Mouse (Mus musculus): ENCODE measurements around the gene Fam72a. TPM values are rescaled to one million over a fixed set of nuclear protein-coding genes. Genes with fewer than 3 reads are reported as not detected.
"Not testable (repeated sequence)": the region's sequence is repeated elsewhere in the genome, so short reads cannot be mapped to it uniquely, and the experiment has no call there.

Gene Fam72a
- polyA plus RNA-seq, 1 experiment from 2014 or later: 1.7 TPM

DNA sequence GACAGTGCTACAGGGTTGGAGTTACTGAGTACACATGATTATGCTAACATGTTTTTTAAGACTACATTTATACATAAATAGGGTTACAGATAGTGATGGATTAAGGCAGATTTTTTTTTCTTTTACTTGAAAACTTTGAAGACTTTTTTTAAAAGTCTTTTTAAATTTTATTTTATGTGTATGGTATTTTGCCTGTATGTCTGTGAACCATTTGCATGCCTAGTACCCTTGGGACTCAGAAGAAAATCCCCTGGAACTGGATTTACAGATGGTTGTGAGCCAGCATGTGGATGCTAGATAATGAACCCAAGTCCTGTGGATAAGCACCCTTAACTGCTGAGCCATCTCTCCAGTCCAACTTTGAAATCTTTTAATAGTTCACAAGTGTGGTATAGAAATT lies 25.7 kb downstream of the Fam72a start:
- no peaks in the 10 kb centered on the region for H3K36me3 ChIP-seq (ENCODE audit: insufficient read depth, low read length)
- H3K4me3 ChIP-seq (replicated peaks; ENCODE audit: low read depth, low read length): no peak overlapping the region
- no peaks in the 10 kb centered on the region for H3K27me3 ChIP-seq (ENCODE audit: insufficient read depth, low read length)
- no peak overlapping the region for H3K9ac ChIP-seq (ENCODE audit: low read depth, low read length)
- H3K4me2 ChIP-seq (ENCODE audit: low read length): no peak overlapping the region
- ATAC-seq (replicated peaks; ENCODE audit: low FRiP score, low read depth) (no peak), DNase-seq (ENCODE audit: low spot score) (no peak)
- no peaks in the 10 kb centered on the region for H3K9me3 ChIP-seq (replicated peaks; ENCODE audit: low read length)
- H3K4me1 ChIP-seq (replicated peaks; ENCODE audit: insufficient read depth, low read length): no peaks in the 10 kb centered on the region
- TF ChIP-seq CTCF (IDR thresholded peaks at IDR 0.05; ENCODE audit: low read depth): no peak
- H3K27ac ChIP-seq: no peak overlapping the region

GRCm38 (mm10) chr1:131555042-131555812 lies 27.5 kb downstream of the Fam72a start:
- Histone ChIP-seq H3K27ac (no peak overlapping the region), H3K9me3 (replicated peaks; ENCODE audit: low read length) (no peaks in the 10 kb centered on the region), H3K9ac (ENCODE audit: low read depth, low read length) (no peak overlapping the region), H3K27me3 (ENCODE audit: insufficient read depth, low read length) (no peaks in the 10 kb centered on the region), H3K4me1 (replicated peaks; ENCODE audit: insufficient read depth, low read length) (no peaks in the 10 kb centered on the region), H3K4me3 (replicated peaks; ENCODE audit: low read depth, low read length) (no peak overlapping the region), H3K4me2 (ENCODE audit: low read length) (peak overlapping the region; percentile 27; the same call in 1 of the 2 replicates), H3K36me3 (ENCODE audit: insufficient read depth, low read length) (no peaks in the 10 kb centered on the region)
- 8% methylated on average over 13 of the region's 13 CpGs for WGBS
- DNase-seq (ENCODE audit: low spot score): peak; percentile 95
- ATAC-seq (replicated peaks; ENCODE audit: low FRiP score, low read depth): peak; percentile 85
- peak; percentile 96 for TF ChIP-seq CTCF (IDR thresholded peaks at IDR 0.05; ENCODE audit: low read depth)

- Histone ChIP-seq H3K27me3 (ENCODE audit: insufficient read depth, low read length) (no peaks in the 10 kb centered on the region), H3K4me3 (replicated peaks; ENCODE audit: low read depth, low read length) (no peak overlapping the region), H3K36me3 (ENCODE audit: insufficient read depth, low read length) (no peaks in the 10 kb centered on the region), H3K4me2 (ENCODE audit: low read length) (no peak overlapping the region), H3K27ac (no peak overlapping the region), H3K9me3 (replicated peaks; ENCODE audit: low read length) (no peaks in the 10 kb centered on the region), H3K9ac (ENCODE audit: low read depth, low read length) (no peak overlapping the region), H3K4me1 (replicated peaks; ENCODE audit: insufficient read depth, low read length) (no peaks in the 10 kb centered on the region)
- no peak for TF ChIP-seq CTCF (IDR thresholded peaks at IDR 0.05; ENCODE audit: low read depth)
- no peak for DNase-seq (ENCODE audit: low spot score)
- ATAC-seq (replicated peaks; ENCODE audit: low FRiP score, low read depth): no peak
Observed at GRCm38 (mm10) chr1:131560500-131560899, 32.8 kb downstream of the Fam72a start.

- no peaks in the 10 kb centered on the region for H3K4me1 ChIP-seq (replicated peaks; ENCODE audit: insufficient read depth, low read length)
- H3K36me3 ChIP-seq (ENCODE audit: insufficient read depth, low read length): no peaks in the 10 kb centered on the region
- ATAC-seq (replicated peaks; ENCODE audit: low FRiP score, low read depth) (no peak), DNase-seq (ENCODE audit: low spot score) (no peak)
- H3K9ac ChIP-seq (ENCODE audit: low read depth, low read length): no peak overlapping the region
- WGBS: 92% methylated on average over 2 of the region's 2 CpGs
- H3K27me3 ChIP-seq (ENCODE audit: insufficient read depth, low read length): no peaks in the 10 kb centered on the region
- H3K4me2 ChIP-seq (ENCODE audit: low read length): no peak overlapping the region
- TF ChIP-seq CTCF (IDR thresholded peaks at IDR 0.05; ENCODE audit: low read depth): no peak
- no peaks in the 10 kb centered on the region for H3K9me3 ChIP-seq (replicated peaks; ENCODE audit: low read length)
- no peak overlapping the region for H3K4me3 ChIP-seq (replicated peaks; ENCODE audit: low read depth, low read length)
- H3K27ac ChIP-seq: no peak overlapping the region
Observed at GRCm38 (mm10) chr1:131562081-131562480, 34.4 kb downstream of the Fam72a start.

- not testable (repeated sequence) for H3K9me3 ChIP-seq (replicated peaks; ENCODE audit: low read length); H3K27me3 ChIP-seq (ENCODE audit: insufficient read depth, low read length); H3K9ac ChIP-seq (ENCODE audit: low read depth, low read length); H3K27ac ChIP-seq; ATAC-seq (replicated peaks; ENCODE audit: low FRiP score, low read depth); DNase-seq (ENCODE audit: low spot score); H3K4me1 ChIP-seq (replicated peaks; ENCODE audit: insufficient read depth, low read length); H3K4me2 ChIP-seq (ENCODE audit: low read length); H3K4me3 ChIP-seq (replicated peaks; ENCODE audit: low read depth, low read length); H3K36me3 ChIP-seq (ENCODE audit: insufficient read depth, low read length)
- 51% methylated on average over 11 of the region's 11 CpGs for WGBS
- TF ChIP-seq CTCF (IDR thresholded peaks at IDR 0.05; ENCODE audit: low read depth): peak; percentile 25; the same call in 1 of the 2 replicates
Observed at GRCm38 (mm10) chr1:131566056-131566455, 38.4 kb downstream of the Fam72a start.

DNA sequence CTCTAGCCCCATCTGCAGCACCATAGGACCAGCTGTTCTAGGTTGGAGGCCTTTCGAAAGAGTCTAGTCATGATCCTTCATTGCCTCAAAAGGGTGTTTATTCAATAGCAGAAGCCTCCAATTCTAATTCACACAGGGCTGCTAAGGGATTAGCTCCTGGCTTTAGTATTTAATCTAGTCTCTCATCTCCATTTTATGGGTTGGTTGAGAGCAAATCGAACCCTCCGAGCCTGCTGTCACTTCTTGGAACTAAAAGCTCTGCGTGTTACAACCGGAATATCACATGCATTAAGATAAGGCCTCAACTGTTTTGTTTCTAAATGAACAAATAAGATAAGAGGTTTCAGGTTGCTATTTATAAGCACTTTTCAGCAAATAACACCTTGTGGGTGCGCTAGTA lies 42.0 kb downstream of the Fam72a start:
- H3K4me1 ChIP-seq (replicated peaks; ENCODE audit: insufficient read depth, low read length): no peaks in the 10 kb centered on the region
- WGBS: 85% methylated on average over 6 of the region's 6 CpGs
- no peak overlapping the region for H3K4me3 ChIP-seq (replicated peaks; ENCODE audit: low read depth, low read length)
- no peaks in the 10 kb centered on the region for H3K9me3 ChIP-seq (replicated peaks; ENCODE audit: low read length)
- no peak for ATAC-seq (replicated peaks; ENCODE audit: low FRiP score, low read depth)
- no peak overlapping the region for H3K4me2 ChIP-seq (ENCODE audit: low read length)
- no peak overlapping the region for H3K27ac ChIP-seq
- no peak overlapping the region for H3K9ac ChIP-seq (ENCODE audit: low read depth, low read length)
- H3K27me3 ChIP-seq (ENCODE audit: insufficient read depth, low read length): no peaks in the 10 kb centered on the region
- no peak for TF ChIP-seq CTCF (IDR thresholded peaks at IDR 0.05; ENCODE audit: low read depth)
- H3K36me3 ChIP-seq (ENCODE audit: insufficient read depth, low read length): no peaks in the 10 kb centered on the region
- no peak for DNase-seq (ENCODE audit: low spot score)

- Histone ChIP-seq H3K27ac (no peak overlapping the region), H3K4me3 (replicated peaks; ENCODE audit: low read depth, low read length) (no peak overlapping the region), H3K36me3 (ENCODE audit: insufficient read depth, low read length) (no peaks in the 10 kb centered on the region), H3K4me2 (ENCODE audit: low read length) (no peak overlapping the region), H3K9me3 (replicated peaks; ENCODE audit: low read length) (no peaks in the 10 kb centered on the region), H3K4me1 (replicated peaks; ENCODE audit: insufficient read depth, low read length) (no peaks in the 10 kb centered on the region), H3K9ac (ENCODE audit: low read depth, low read length) (no peak overlapping the region), H3K27me3 (ENCODE audit: insufficient read depth, low read length) (no peaks in the 10 kb centered on the region)
- no peak for DNase-seq (ENCODE audit: low spot score)
- WGBS: 91% methylated on average over 4 of the region's 4 CpGs
- no peak for TF ChIP-seq CTCF (IDR thresholded peaks at IDR 0.05; ENCODE audit: low read depth)
- ATAC-seq (replicated peaks; ENCODE audit: low FRiP score, low read depth): no peak
Observed at GRCm38 (mm10) chr1:131570391-131570790, 42.7 kb downstream of the Fam72a start.
